Mouse (Mus musculus): ENCODE results near the gene Vkorc1. TPM values are rescaled to one million over a fixed set of nuclear protein-coding genes. Genes with fewer than 3 reads are reported as not detected.

The Vkorc1 gene
- total and polyA plus RNA-seq, 3 experiments = 36.2 to 66.4 TPM; not detected in 1

DNA sequence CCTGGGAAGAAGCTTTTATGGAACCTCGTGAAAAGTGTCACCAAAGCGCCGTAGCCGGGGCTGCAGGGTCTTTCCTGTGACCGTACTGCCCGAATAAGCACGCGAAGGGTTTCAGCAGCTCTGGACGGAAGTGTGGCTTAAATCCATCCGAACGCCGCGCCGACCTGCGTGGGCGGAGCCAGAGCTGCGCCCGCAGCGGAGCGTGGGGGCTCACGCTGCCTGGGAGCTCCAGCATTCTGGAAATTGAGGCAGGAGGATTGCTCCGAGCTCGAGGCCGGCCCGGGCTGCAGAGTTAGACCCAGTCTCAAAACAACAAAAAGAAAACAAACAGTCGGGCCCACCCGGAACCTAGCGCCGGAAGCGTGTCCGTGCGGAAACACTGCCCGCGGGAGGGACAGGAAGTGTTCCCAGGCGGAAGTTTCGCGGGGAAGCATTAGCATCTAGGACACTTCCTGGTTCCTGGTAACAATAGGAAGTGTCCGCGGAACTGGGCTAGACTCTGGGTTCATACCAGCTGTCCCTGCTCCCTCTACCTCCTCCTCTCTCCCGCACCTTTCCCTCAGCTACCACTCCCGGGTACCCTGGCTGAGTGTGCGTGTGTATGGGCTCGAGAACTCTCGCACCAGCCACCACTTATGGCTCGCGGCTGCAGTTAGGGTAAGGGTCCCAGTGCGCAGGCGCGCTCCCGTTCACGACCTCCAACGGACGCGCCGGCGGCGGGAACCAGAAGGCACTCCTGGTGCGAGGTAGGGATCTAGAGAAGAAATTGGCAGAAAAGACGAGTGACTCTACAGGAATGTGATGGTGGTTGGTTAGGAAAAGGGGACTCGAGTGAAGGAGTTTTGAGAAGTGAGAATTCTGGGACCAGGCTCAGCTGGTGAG is 18.7 kb downstream of the Vkorc1 start, which contains the start of gene Zfp668:
Gene Zfp668 (minus strand): TSS at position 362 of the 882 bp plus-strand sequence.
- peaks cover 0 to 16% of the 10 kb centered on the region in 2 experiments; a peak in 3 of 4 replicates for H3K4me1 ChIP-seq (ENCODE audit: control insufficient read depth in 1 of 2, insufficient read depth in 2 of 2, low read length in 2 of 2)
- H3K79me2 ChIP-seq (ENCODE audit: control insufficient read depth, insufficient read depth, low read length, poor library complexity) = peaks cover 66% of the 10 kb centered on the region
- peak; percentile 98 for DNase-seq (ENCODE audit: low read depth, low spot score)
- no peaks in the 10 kb centered on the region for H3K9me3 ChIP-seq (replicated peaks; ENCODE audit: insufficient read depth, low read length)
- peak within 1 kb of the TSS; percentile 90 for H3K9ac ChIP-seq (ENCODE audit: control insufficient read depth, low read depth, low read length, poor library complexity, severe bottlenecking)
- peak within 1 kb of the TSS; percentile 81 to 86 for H3K4me3 ChIP-seq (ENCODE audit: control insufficient read depth in 1 of 2, insufficient read depth in 1 of 2, low read depth in 2 of 2, low read length in 2 of 2)
- peaks cover 0 to 18% of the 10 kb centered on the region in 2 experiments for H3K36me3 ChIP-seq (ENCODE audit: control insufficient read depth in 1 of 2, insufficient read depth in 2 of 2, low read length in 2 of 2)
- H3K27ac ChIP-seq (ENCODE audit: control insufficient read depth, low read depth, low read length) = peak within 1 kb of the TSS; percentile 85
- H3K27me3 ChIP-seq (ENCODE audit: control insufficient read depth in 1 of 2, insufficient read depth in 2 of 2, low read length in 2 of 2) = no peaks in the 10 kb centered on the region
- TF ChIP-seq MEF2A (IDR thresholded peaks at IDR 0.05; ENCODE audit: extremely low read depth, insufficient replicate concordance, low read depth, low read length, poor library complexity, severe bottlenecking) = no peak
- TF ChIP-seq GABPA (IDR thresholded peaks at IDR 0.05; ENCODE audit: low read depth, low read length) = no peak; the same call in 1 of the 2 replicates
- TF ChIP-seq SIN3A (IDR thresholded peaks at IDR 0.05; ENCODE audit: low read length) = peak; percentile 93
- peak; percentile 61; the same call in 1 of the 2 replicates for TF ChIP-seq ETS1 (IDR thresholded peaks at IDR 0.05; ENCODE audit: low read depth, low read length)
- TF ChIP-seq SMC3 (IDR thresholded peaks at IDR 0.05; ENCODE audit: low read depth, low read length) = no peak
- TF ChIP-seq CTCF (IDR thresholded peaks at IDR 0.05 in 2 of 3, conservative IDR thresholded peaks at IDR 0.05 in 1 of 3; ENCODE audit: control insufficient read depth in 1 of 3, insufficient read depth in 1 of 3, low read depth in 2 of 3, low read length in 3 of 3, poor library complexity in 1 of 3, severe bottlenecking in 1 of 3) = no peak
- TF ChIP-seq MYB (IDR thresholded peaks at IDR 0.05; ENCODE audit: low read depth, low read length) = no peak; the same call in none of the 2 replicates
- TF ChIP-seq BHLHE40 (IDR thresholded peaks at IDR 0.05; ENCODE audit: borderline replicate concordance, low read depth, low read length) = no peak
- TF ChIP-seq EP300 (IDR thresholded peaks at IDR 0.05; ENCODE audit: low read depth in 1 of 2, low read length in 2 of 2) = no peak
- TF ChIP-seq CHD1 (IDR thresholded peaks at IDR 0.05; ENCODE audit: low read depth, low read length) = peak; percentile 44; the same call in 1 of the 2 replicates
- no peak for TF ChIP-seq GATA1 (IDR thresholded peaks at IDR 0.05; ENCODE audit: low read depth, low read length)
- peak; percentile 97 for TF ChIP-seq HCFC1 (IDR thresholded peaks at IDR 0.05; ENCODE audit: low read depth, low read length)
- peak; percentile 75 for TF ChIP-seq TBP (IDR thresholded peaks at IDR 0.05; ENCODE audit: low read depth, low read length)
- peak; percentile 62 for TF ChIP-seq MAX (IDR thresholded peaks at IDR 0.05; ENCODE audit: low read length)
- TF ChIP-seq ZC3H11A (IDR thresholded peaks at IDR 0.05; ENCODE audit: low read depth, low read length) = no peak
- TF ChIP-seq ZKSCAN1 (IDR thresholded peaks at IDR 0.05; ENCODE audit: low read depth, low read length) = no peak
- TF ChIP-seq POLR2A (IDR thresholded peaks at IDR 0.05; ENCODE audit: control insufficient read depth in 1 of 2, insufficient read depth in 1 of 2, low read depth in 1 of 2, low read length in 2 of 2, poor library complexity in 1 of 2) = peak; percentile 27 to 83
- peak; percentile 94 for TF ChIP-seq MAZ (IDR thresholded peaks at IDR 0.05; ENCODE audit: low read depth, low read length)
- TF ChIP-seq NELFE (IDR thresholded peaks at IDR 0.05; ENCODE audit: low read depth, low read length) = peak; percentile 52
- no peak for TF ChIP-seq USF2 (IDR thresholded peaks at IDR 0.05; ENCODE audit: borderline replicate concordance in 1 of 2, insufficient read depth in 1 of 2, low read depth in 1 of 2, low read length in 2 of 2)
- TF ChIP-seq RAD21 (IDR thresholded peaks at IDR 0.05; ENCODE audit: low read depth, low read length) = no peak
- TF ChIP-seq POLR2AphosphoS2 (IDR thresholded peaks at IDR 0.05; ENCODE audit: low read length) = peak; percentile 71; the same call in 1 of the 2 replicates
- TF ChIP-seq JUND (IDR thresholded peaks at IDR 0.05; ENCODE audit: low read depth, low read length) = no peak
- peak; percentile 87; the same call in 1 of the 2 replicates for TF ChIP-seq E2F4 (IDR thresholded peaks at IDR 0.05; ENCODE audit: borderline replicate concordance, low read depth, low read length)
- no peak for TF ChIP-seq USF1 (IDR thresholded peaks at IDR 0.05; ENCODE audit: low read depth, low read length)
- no peak; the same call in 1 of the 2 replicates for TF ChIP-seq MYC (IDR thresholded peaks at IDR 0.05; ENCODE audit: low read depth, low read length)
- no peak; the same call in 1 of the 2 replicates for TF ChIP-seq CHD2 (IDR thresholded peaks at IDR 0.05; ENCODE audit: low read length)
- TF ChIP-seq KAT2A (conservative IDR thresholded peaks at IDR 0.05; ENCODE audit: low read depth, low read length) = peak; percentile 89
- TF ChIP-seq ZMIZ1 (IDR thresholded peaks at IDR 0.05; ENCODE audit: low read depth, low read length) = peak; percentile 54; the same call in 1 of the 2 replicates
- peak; percentile 78 for TF ChIP-seq MXI1 (IDR thresholded peaks at IDR 0.05; ENCODE audit: low read depth, low read length)
- no peak for TF ChIP-seq MAFK (IDR thresholded peaks at IDR 0.05; ENCODE audit: borderline replicate concordance, low read depth, low read length)
- TF ChIP-seq UBTF (IDR thresholded peaks at IDR 0.05; ENCODE audit: borderline replicate concordance, insufficient read depth, low read depth, low read length) = no peak
- TF ChIP-seq POLR2AphosphoS5 (IDR thresholded peaks at IDR 0.05; ENCODE audit: borderline replicate concordance, low read depth, low read length) = no peak
- no peak for TF ChIP-seq TAL1 (IDR thresholded peaks at IDR 0.05; ENCODE audit: low read length)
- TF ChIP-seq ZNF384 (IDR thresholded peaks at IDR 0.05; ENCODE audit: low read depth, low read length) = no peak
